Mouse (Mus musculus) cerebellum, adult 9-10 months (tissue): ENCODE results near the gene Hist1h2ap.
"Not testable (repeated sequence)": the region's sequence is repeated elsewhere in the genome, so short reads cannot be mapped to it uniquely, and the experiment has no call there.

Experiments used
- DNase-seq: peaks from one replicate; pipeline ENCODE4 v3.0.0; 2022

The Hist1h2ap gene

GRCm38 (mm10) chr13:21833461-21833860 lies at the start of gene Hist1h2ap, which contains the start of gene Hist1h2br:
Hist1h2ap (minus strand) TSS chr13:21833507.
Hist1h2br (plus strand) TSS chr13:21833743.
- DNase-seq, result not testable (repeated sequence)

GRCm38 (mm10) chr13:21882760-21883405 lies 49.6 kb upstream of the Hist1h2ap start:
- peak; percentile 6 for DNase-seq

GRCm38 (mm10) chr13:21881878-21882669 lies 48.8 kb upstream of the Hist1h2ap start:
- no peak for DNase-seq

GRCm38 (mm10) chr13:21880735-21881134 lies 47.4 kb upstream of the Hist1h2ap start:
- DNase-seq, result no peak

GRCm38 (mm10) chr13:21865503-21865902 lies 32.2 kb upstream of the Hist1h2ap start:
- DNase-seq, result not testable (repeated sequence)

GRCm38 (mm10) chr13:21861608-21862007 lies 28.3 kb upstream of the Hist1h2ap start:
- no peak for DNase-seq

GRCm38 (mm10) chr13:21855698-21856162 lies 22.4 kb upstream of the Hist1h2ap start:
- peak; percentile 89 for DNase-seq

- peak; percentile 93 for DNase-seq
These were observed 21.8 kb upstream of the Hist1h2ap start for GRCm38 (mm10) chr13:21855146-21855545.

GRCm38 (mm10) chr13:21852215-21852945 lies 19.1 kb upstream of the Hist1h2ap start:
- no peak for DNase-seq

GRCm38 (mm10) chr13:21850696-21851095 lies 17.4 kb upstream of the Hist1h2ap start:
- DNase-seq, result not testable (repeated sequence)

- DNase-seq, result no peak
These were observed 14.6 kb upstream of the Hist1h2ap start for GRCm38 (mm10) chr13:21847883-21848282.

GRCm38 (mm10) chr13:21846356-21846755 lies 13.0 kb upstream of the Hist1h2ap start:
- DNase-seq, result not testable (repeated sequence)

- not testable (repeated sequence) for DNase-seq
These were observed 7.2 kb upstream of the Hist1h2ap start for GRCm38 (mm10) chr13:21840508-21840907.

- peak; percentile 47 for DNase-seq
These were observed 1.6 kb downstream of the Hist1h2ap start, which contains the start of gene Hist1h4n for GRCm38 (mm10) chr13:21831418-21832394. Hist1h4n (minus strand) TSS chr13:21832196.

- DNase-seq, result no peak
These were observed 3.0 kb downstream of the Hist1h2ap start for GRCm38 (mm10) chr13:21830344-21830743.

GRCm38 (mm10) chr13:21828511-21828910 lies 4.8 kb downstream of the Hist1h2ap start:
- DNase-seq, result no peak

- not testable (repeated sequence) for DNase-seq
These were observed 13.0 kb downstream of the Hist1h2ap start for GRCm38 (mm10) chr13:21820082-21820890.

GRCm38 (mm10) chr13:21812092-21812491 lies 21.2 kb downstream of the Hist1h2ap start:
- DNase-seq, result not testable (repeated sequence)

GRCm38 (mm10) chr13:21811539-21811938 lies 21.8 kb downstream of the Hist1h2ap start, which contains the start of gene Hist1h4m:
Hist1h4m (plus strand) TSS chr13:21811746.
- peak; percentile 38 for DNase-seq

- not testable (repeated sequence) for DNase-seq
These were observed 22.2 kb downstream of the Hist1h2ap start for GRCm38 (mm10) chr13:21811074-21811473.

GRCm38 (mm10) chr13:21810073-21810472 lies 23.2 kb downstream of the Hist1h2ap start, which contains the start of the genes Hist1h2bq and Hist1h2ao:
Hist1h2bq (minus strand) TSS chr13:21810197.
Hist1h2ao (plus strand) TSS chr13:21810465.
- DNase-seq, result not testable (repeated sequence)
